Mouse (Mus musculus): ENCODE results near the gene Gbp3. TPM values are rescaled to one million over a fixed set of nuclear protein-coding genes. Genes with fewer than 3 reads are reported as not detected.
A peak's percentile ranks its signal among the peaks of the same experiment; 100 is the strongest.

Gbp3 gene
- total RNA-seq, 2 experiments from 2014 or later: 15.1 to 23.8 TPM

DNA sequence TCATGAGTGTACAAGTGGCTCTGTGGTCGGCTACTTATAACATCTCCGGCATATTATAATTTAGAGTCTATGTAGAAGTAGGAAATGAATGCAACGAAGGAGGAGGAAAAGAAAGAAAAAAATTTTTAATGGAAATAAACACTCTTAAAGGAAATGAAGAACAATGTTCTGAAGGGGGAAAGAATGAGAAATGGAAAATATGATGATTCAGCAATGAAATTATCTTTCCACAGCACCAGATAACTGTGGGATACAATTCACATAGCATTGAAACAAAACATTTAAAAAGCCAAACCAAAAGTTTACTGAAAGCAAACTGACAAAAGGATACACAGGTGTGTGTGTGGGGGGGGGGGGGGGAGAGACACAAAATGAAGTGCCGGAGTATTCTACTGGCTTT is 23.2 kb downstream of the Gbp3 start:
- DNase-seq: no peak
- intact Hi-C loops (cut with DNase I): no loop called here

DNA sequence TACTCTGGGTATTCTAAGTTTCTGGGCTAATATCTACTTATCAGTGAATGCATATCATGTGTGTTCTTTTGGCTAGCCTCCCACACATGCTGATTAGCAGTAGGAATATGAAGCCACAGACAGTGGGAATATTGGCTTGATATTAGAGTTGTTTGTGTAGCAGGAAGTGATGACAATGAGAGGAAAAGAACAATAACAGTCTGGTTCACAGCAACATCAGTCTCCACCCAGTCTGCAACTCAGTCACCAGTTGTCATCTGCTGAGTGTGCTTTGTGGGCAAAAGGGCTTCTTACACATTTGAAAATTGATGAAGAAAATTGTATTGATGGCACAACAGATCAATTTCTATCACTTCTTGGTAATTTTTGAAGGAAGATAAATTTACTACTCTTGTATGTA is 27.6 kb downstream of the Gbp3 start:
- intact Hi-C loops (cut with DNase I): no loop called here
- no peak for DNase-seq

- DNase-seq: no peak
Observed at GRCm38 (mm10) chr3:142588888-142589287, 29.1 kb downstream of the Gbp3 start.

DNA sequence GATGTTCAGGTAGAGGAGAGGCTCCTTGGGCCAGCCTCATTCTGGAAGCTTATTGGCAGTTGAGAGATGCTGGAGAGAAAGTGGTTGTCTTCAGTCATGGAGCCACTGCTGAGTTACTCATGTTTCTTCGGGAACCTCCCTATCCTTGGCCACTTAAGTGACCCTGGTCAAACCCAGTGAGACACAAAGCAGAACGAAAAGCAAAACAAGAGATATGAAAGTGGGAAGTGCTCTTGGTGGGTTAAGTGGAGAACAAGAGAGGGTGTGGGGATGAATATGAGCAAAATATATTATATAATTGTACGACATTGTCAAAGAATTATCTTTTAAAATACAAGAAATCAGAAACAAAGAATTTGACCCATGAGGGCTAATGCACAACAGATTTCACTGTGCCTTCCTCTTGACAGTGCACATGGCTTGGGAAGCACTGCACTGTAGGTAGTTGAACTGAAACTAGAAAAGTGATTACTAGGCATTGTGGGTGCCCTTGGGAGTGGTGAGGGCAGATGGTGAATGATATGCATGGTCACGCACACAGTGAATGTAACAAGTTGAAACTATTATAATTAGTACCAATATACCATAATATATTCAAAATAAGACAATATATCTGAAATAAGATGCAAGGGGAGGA is 30.7 kb downstream of the Gbp3 start:
- no peak for DNase-seq
- intact Hi-C loops (cut with DNase I): no loop called here

More at GRCm38 (mm10) chr3:142588888-142589287, 29.1 kb downstream of the Gbp3 start:
- intact Hi-C loops (cut with DNase I): no loop called here

DNA sequence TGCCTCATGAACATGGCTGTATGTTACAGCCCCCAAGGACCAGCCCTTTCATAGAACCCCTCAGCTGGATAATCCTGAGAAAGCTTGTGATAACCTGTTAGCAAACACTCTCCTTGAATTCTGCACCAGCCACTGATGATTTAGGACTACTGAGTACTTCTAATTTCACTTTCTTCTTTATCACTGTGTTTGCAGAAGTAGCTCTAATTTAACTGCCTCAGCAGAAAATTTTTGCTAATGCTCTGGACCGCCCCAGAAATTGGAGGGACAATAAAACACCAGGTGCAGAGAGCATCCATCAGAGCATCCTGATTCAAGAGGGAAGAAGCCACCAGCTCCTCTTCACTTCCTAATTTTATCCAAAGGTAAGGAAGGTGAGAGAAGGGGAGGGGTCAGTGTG is 34.7 kb downstream of the Gbp3 start, which contains the start of gene Gbp2b:
Gene Gbp2b, plus strand, starts transcription at position 301 of the 400 bp plus-strand sequence.
- no peak for DNase-seq
- intact Hi-C loops (cut with DNase I): no loop called here

DNA sequence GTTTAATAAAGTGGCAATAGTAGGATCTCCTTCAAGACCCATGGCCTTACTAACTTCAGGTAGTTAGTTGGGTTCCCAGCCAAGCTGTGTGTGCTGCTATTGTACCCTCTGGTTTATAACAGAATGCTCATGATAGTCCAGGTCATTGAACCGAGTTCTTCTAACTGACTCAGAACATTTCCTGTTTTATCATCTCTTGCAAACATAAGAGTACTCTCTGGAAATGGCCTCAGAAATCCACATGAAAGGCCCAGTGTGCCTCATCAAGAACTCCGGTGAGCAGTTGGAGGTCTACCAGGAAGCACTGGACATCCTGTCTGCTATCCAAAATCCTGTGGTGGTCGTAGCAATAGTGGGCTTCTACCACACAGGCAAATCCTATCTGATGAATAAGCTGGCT is 38.1 kb downstream of the Gbp3 start:
- intact Hi-C loops (cut with DNase I): no loop called here
- no peak for DNase-seq

- no peak for DNase-seq
- intact Hi-C loops (cut with DNase I): no loop called here
Observed at GRCm38 (mm10) chr3:142601675-142602074, 41.8 kb downstream of the Gbp3 start.

DNA sequence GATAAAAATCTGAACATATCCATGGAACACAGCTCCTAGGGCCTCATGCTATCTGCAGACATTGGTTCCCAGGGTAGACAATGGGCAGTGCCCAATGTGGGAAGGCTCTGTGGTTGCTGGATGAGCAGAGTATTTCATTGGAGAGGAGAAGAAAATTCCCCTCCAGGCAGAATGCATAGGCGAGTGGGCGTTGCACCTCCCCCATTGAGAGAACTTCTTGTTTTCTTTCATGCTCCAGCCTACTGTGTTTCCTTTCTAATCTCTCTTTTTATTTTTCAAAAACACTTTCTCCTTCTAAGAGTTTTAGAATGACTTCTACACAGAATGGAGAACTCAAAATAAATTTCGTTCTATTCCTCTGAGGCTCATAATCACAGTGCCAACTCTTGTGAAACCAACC is 58.8 kb downstream of the Gbp3 start:
- no peak for DNase-seq
- intact Hi-C loops (cut with DNase I): loop anchor here (1.0 kb wide), 1 partner anchor 128 kb away; no protein-coding TSS in a partner anchor

DNA sequence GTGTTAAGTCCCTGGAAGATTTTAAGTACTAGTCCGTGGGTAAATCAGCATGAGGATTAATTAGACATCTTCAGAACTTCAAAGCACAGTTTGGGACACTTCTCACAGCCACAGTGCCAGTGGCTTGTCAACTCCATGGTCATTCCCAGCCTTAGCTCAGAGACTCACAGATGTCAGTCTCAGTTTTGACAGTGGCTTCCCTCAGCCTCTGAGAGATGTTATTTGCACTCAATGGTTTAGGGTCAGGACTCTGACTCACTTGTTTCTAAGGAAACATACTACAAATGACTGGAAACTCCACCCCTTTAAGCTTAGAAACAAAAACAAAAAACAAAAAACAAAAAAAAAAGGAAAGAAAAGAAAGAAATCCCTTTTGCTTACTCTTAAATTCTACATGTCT is 59.8 kb downstream of the Gbp3 start:
- intact Hi-C loops (cut with DNase I): loop anchor here (1.0 to 10.0 kb wide), 4 partner anchors 59 to 335 kb away; partner anchors contain the start of genes Gbp3 and Gbp5
- DNase-seq: peak in 1 of 2 experiments; percentile 14

DNA sequence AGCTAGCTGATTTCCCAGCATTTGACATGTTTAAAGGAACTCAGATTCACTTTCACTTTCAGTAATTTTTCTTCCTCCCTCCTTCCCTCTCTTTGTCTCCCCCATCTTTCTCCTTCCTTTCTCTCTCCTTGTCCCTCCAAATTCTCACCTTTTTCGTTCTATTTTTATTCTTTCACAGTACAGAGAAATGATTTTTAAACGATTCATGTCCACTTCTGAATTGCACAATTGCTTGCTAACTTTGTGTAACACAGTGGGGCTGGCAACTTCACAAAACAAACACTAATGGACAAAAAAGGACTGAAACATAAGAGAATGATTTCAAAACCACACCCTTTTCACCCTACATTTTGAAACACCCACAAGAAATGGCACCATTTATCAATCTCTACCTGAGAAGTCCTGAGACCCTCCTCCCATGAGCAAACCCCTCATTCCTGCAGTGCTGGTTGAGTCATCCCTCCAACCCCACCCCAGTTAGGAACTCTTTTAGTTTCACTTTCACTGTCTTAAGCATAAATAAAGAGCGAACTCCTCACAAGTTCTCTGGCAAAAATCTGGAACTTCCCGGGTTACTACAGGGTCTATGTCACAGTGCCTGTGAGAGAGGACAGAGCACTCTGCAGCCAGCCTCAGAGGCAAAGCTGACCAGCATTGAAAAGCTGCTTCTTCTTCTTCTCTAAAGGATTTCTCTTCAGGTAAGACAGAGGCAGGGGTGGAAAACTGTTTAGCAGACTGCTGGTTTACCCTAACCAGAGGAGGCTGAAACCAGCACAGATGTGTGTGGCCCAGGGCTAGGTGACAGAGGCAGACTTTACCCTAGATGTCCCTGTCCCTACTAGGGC is 60.5 kb downstream of the Gbp3 start, which contains the start of gene Gbp2:
Gene Gbp2, plus strand, starts transcription at position 492 of the 845 bp plus-strand sequence.
- intact Hi-C loops (cut with DNase I): loop anchor here (1.0 to 10.0 kb wide), 3 partner anchors 60 to 336 kb away; partner anchors contain the start of genes Gbp3 and Gbp5
- peak; percentile 39 to 66 for DNase-seq

DNA sequence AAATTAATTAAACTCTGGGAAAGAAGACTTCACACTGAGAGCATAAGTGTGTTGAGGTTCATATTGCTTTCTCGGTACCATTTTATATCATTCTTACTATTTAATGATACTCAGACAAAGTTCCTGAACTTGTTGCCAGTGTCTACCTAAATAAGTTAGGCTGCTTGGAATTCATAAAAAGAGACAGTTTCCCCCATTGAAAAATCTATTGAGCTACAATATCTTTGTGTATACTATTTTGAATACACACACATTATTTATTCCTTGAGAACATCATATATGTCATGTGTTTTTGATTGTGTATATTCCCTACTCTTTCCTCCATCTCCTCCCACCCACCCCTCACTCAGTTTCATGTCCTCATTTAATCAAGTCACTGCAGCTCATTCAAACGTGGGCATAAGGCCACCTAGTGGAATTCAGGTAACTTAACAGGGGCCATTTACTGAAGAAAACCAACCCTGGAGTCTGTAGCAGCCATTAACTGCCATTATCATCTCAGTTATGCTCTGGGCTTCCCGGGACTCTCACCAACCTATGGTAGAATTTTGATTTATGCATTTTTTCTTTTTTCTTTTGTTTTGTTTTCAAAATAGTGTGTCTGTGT is 61.2 kb downstream of the Gbp3 start:
- intact Hi-C loops (cut with DNase I): loop anchor here (1.0 to 10.0 kb wide), 3 partner anchors 60 to 336 kb away; partner anchors contain the start of genes Gbp3 and Gbp5
- no peak for DNase-seq

Other genes with a start within 250 kb of the Gbp3 start
- gene Pdlim5, start 164.3 kb upstream of the Gbp3 start, total RNA-seq (2021): 100 to 1,000 TPM; 634 to 793 TPM
- 10 to 100 TPM in 1 of 2 experiments, 1 to 10 TPM in 1; 6.7 to 11.9 TPM for gene Gbp5, start 66.0 kb upstream of the Gbp3 start, total RNA-seq (2021)
- gene Gbp7, start 29.7 kb upstream of the Gbp3 start, total RNA-seq (2021): 10 to 100 TPM in 1 of 2 experiments, 1 to 10 TPM in 1; 8.5 to 14.3 TPM
- under 1 TPM; 0.14 to 0.19 TPM for gene Gbp2b, start 34.8 kb downstream of the Gbp3 start, total RNA-seq (2021)
- gene Gbp2, start 60.6 kb downstream of the Gbp3 start, total RNA-seq (2021): 10 to 100 TPM; 11.3 to 16.5 TPM
- gene Kyat3, start 141.0 kb downstream of the Gbp3 start, total RNA-seq (2021): 10 to 100 TPM; 23.8 to 27.9 TPM
- 10 to 100 TPM; 20.9 to 21.1 TPM for gene Gtf2b, start 205.0 kb downstream of the Gbp3 start, total RNA-seq (2021)

Measured in heart, postnatal 36 days (tissue).